Mouse (Mus musculus) retina, embryonic 14.5 days (tissue): Measurements from ENCODE around the gene Hjurp.

Experiments used
- DNase-seq: peaks from one replicate; pipeline ENCODE4 v3.0.0-alpha.2; 2015; ENCODE audit warnings: low spot score

The Hjurp gene

GRCm38 (mm10) chr1:88277098-88277817 lies at the start of gene Hjurp, which contains the start of gene Trpm8:
Hjurp (minus strand) TSS chr1:88277633.
Trpm8 (plus strand) TSS chr1:88277661.
- peak; percentile 100 for DNase-seq

- DNase-seq: no peak
These were observed 45.7 kb upstream of the Hjurp start for GRCm38 (mm10) chr1:88323101-88323500.

- no peak for DNase-seq
These were observed 44.7 kb upstream of the Hjurp start for GRCm38 (mm10) chr1:88322146-88322545.

GRCm38 (mm10) chr1:88320821-88321395 lies 43.5 kb upstream of the Hjurp start:
- no peak for DNase-seq

- DNase-seq: peak; percentile 83
These were observed 41.2 kb upstream of the Hjurp start for GRCm38 (mm10) chr1:88318531-88319060.

GRCm38 (mm10) chr1:88317279-88317678 lies 39.8 kb upstream of the Hjurp start:
- no peak for DNase-seq

GRCm38 (mm10) chr1:88310349-88310748 lies 32.9 kb upstream of the Hjurp start:
- no peak for DNase-seq

- DNase-seq: no peak
These were observed 32.5 kb upstream of the Hjurp start for GRCm38 (mm10) chr1:88309905-88310304.

- no peak for DNase-seq
These were observed 31.6 kb upstream of the Hjurp start for GRCm38 (mm10) chr1:88309020-88309419.

- no peak for DNase-seq
These were observed 29.7 kb upstream of the Hjurp start for GRCm38 (mm10) chr1:88307180-88307579.

- DNase-seq: no peak
These were observed 29.1 kb upstream of the Hjurp start for GRCm38 (mm10) chr1:88306543-88306942.

- DNase-seq: no peak
These were observed 27.8 kb upstream of the Hjurp start for GRCm38 (mm10) chr1:88305018-88305795.

- DNase-seq: no peak
These were observed 27.0 kb upstream of the Hjurp start for GRCm38 (mm10) chr1:88304261-88304985.

GRCm38 (mm10) chr1:88303762-88304161 lies 26.3 kb upstream of the Hjurp start:
- DNase-seq: no peak

- no peak for DNase-seq
These were observed 24.8 kb upstream of the Hjurp start for GRCm38 (mm10) chr1:88302057-88302740.

- DNase-seq: peak; percentile 44
These were observed 23.9 kb upstream of the Hjurp start for GRCm38 (mm10) chr1:88301121-88302014.

GRCm38 (mm10) chr1:88300301-88301050 lies 23.0 kb upstream of the Hjurp start:
- no peak for DNase-seq

- DNase-seq: no peak
These were observed 22.1 kb upstream of the Hjurp start for GRCm38 (mm10) chr1:88299529-88299945.

- DNase-seq: no peak
These were observed 21.5 kb upstream of the Hjurp start for GRCm38 (mm10) chr1:88298686-88299528.
